Mouse (Mus musculus) megakaryocyte, embryonic 14.5 days (primary cell): Measurements from ENCODE around the gene Tmem17. TPM values are rescaled to one million over a fixed set of nuclear protein-coding genes. Genes with fewer than 3 reads are reported as not detected.

Experiments used
- H3K27me3 ChIP-seq: replicated peaks from 2 replicates; pipeline ENCODE3; 2012; ENCODE audit warnings: inconsistent platforms
- H3K36me3 ChIP-seq: replicated peaks from 2 replicates; pipeline ENCODE3; 2012; ENCODE audit warnings: low read length, inconsistent platforms, mixed read lengths
- H3K4me1 ChIP-seq: 2 replicates; pipeline ENCODE4 v1.6.1; 2012; ENCODE audit warnings: inconsistent platforms
- H3K4me3 ChIP-seq: replicated peaks from 2 replicates; pipeline ENCODE3; 2012; ENCODE audit warnings: moderate library complexity, mild to moderate bottlenecking, inconsistent platforms
- H3K9me3 ChIP-seq: 2 replicates; pipeline ENCODE4 v1.6.1; 2012; ENCODE audit warnings: inconsistent platforms
- FLI1 ChIP-seq: IDR thresholded peaks from 2 replicates; pipeline ENCODE4 v1.6.1; 2012; ENCODE audit warnings: low read length, inconsistent platforms, mixed read lengths
- GATA1 ChIP-seq: IDR thresholded peaks from 3 replicates; pipeline ENCODE4 v1.6.1; 2012; ENCODE audit warnings: mixed read lengths, low read length, inconsistent platforms, borderline replicate concordance
- polyA plus RNA-seq: library from polyadenylated mRNA; stranded (reverse); fragments of >175 nt; gene quantifications from 2 replicates; pipeline ENCODE4 v1.2.3, GENCODE M21; 2012; ENCODE audit warnings: low replicate concordance; ENCODE audit not compliant: insufficient read depth

The Tmem17 gene
- polyA plus RNA-seq: 0.31 TPM in 1 of 2 replicates, not detected in the other

- peaks cover 8% of the 10 kb centered on the region for H3K4me1 ChIP-seq
Observed at GRCm38 (mm10) chr11:22512038-22513001, at the start of gene Tmem17. Gene Tmem17 (plus strand): TSS chr11:22512088.

GRCm38 (mm10) chr11:22479836-22480619, 31.9 kb upstream of the Tmem17 start:
- H3K36me3 ChIP-seq: no peaks in the 10 kb centered on the region
- H3K9me3 ChIP-seq: peaks cover 7% of the 10 kb centered on the region
- no peak overlapping the region for H3K4me3 ChIP-seq
- no peaks in the 10 kb centered on the region for H3K4me1 ChIP-seq
- TF ChIP-seq GATA1 (no peak), FLI1 (no peak)
- no peaks in the 10 kb centered on the region for H3K27me3 ChIP-seq

More at GRCm38 (mm10) chr11:22512038-22513001, at the start of gene Tmem17:
- peaks cover 4% of the 10 kb centered on the region; the same call in 1 of the 2 replicates for H3K9me3 ChIP-seq
- peak within 1 kb of the TSS; percentile 95 for H3K4me3 ChIP-seq
- no peaks in the 10 kb centered on the region for H3K27me3 ChIP-seq
- no peaks in the 10 kb centered on the region for H3K36me3 ChIP-seq
- TF ChIP-seq FLI1 (no peak), GATA1 (no peak)

- no peaks in the 10 kb centered on the region for H3K4me1 ChIP-seq
- no peaks in the 10 kb centered on the region for H3K27me3 ChIP-seq
- TF ChIP-seq FLI1: no peak
- TF ChIP-seq GATA1: no peak
- no peaks in the 10 kb centered on the region; the same call in 1 of the 2 replicates for H3K9me3 ChIP-seq
- H3K4me3 ChIP-seq: no peak overlapping the region
- no peaks in the 10 kb centered on the region for H3K36me3 ChIP-seq
Observed at GRCm38 (mm10) chr11:22481639-22482361, 30.1 kb upstream of the Tmem17 start.

GRCm38 (mm10) chr11:22482362-22482760, 29.5 kb upstream of the Tmem17 start:
- no peaks in the 10 kb centered on the region for H3K36me3 ChIP-seq
- no peak overlapping the region for H3K4me3 ChIP-seq
- H3K4me1 ChIP-seq: no peaks in the 10 kb centered on the region
- no peak for TF ChIP-seq GATA1
- no peak for TF ChIP-seq FLI1
- no peaks in the 10 kb centered on the region; the same call in 1 of the 2 replicates for H3K9me3 ChIP-seq
- H3K27me3 ChIP-seq: no peaks in the 10 kb centered on the region

- no peaks in the 10 kb centered on the region for H3K4me1 ChIP-seq
- H3K36me3 ChIP-seq: no peaks in the 10 kb centered on the region
- H3K9me3 ChIP-seq: no peaks in the 10 kb centered on the region
- TF ChIP-seq FLI1 (no peak), GATA1 (no peak)
- no peak overlapping the region for H3K4me3 ChIP-seq
- no peaks in the 10 kb centered on the region for H3K27me3 ChIP-seq
Observed at GRCm38 (mm10) chr11:22493694-22494319, 18.1 kb upstream of the Tmem17 start.

- H3K9me3 ChIP-seq: no peaks in the 10 kb centered on the region
- no peaks in the 10 kb centered on the region for H3K36me3 ChIP-seq
- no peaks in the 10 kb centered on the region for H3K4me1 ChIP-seq
- no peak overlapping the region for H3K4me3 ChIP-seq
- H3K27me3 ChIP-seq: no peaks in the 10 kb centered on the region
- TF ChIP-seq GATA1 (no peak), FLI1 (no peak)
Observed at GRCm38 (mm10) chr11:22494941-22495340, 16.9 kb upstream of the Tmem17 start.

GRCm38 (mm10) chr11:22499396-22499795, 12.5 kb upstream of the Tmem17 start:
- TF ChIP-seq FLI1 (no peak), GATA1 (no peak)
- Histone ChIP-seq H3K4me1 (no peaks in the 10 kb centered on the region), H3K27me3 (no peaks in the 10 kb centered on the region), H3K36me3 (no peaks in the 10 kb centered on the region), H3K4me3 (no peak overlapping the region), H3K9me3 (no peaks in the 10 kb centered on the region)

- Histone ChIP-seq H3K4me3 (no peak overlapping the region), H3K27me3 (no peaks in the 10 kb centered on the region), H3K36me3 (no peaks in the 10 kb centered on the region), H3K4me1 (no peaks in the 10 kb centered on the region), H3K9me3 (no peaks in the 10 kb centered on the region)
- TF ChIP-seq FLI1: no peak
- no peak for TF ChIP-seq GATA1
Observed at GRCm38 (mm10) chr11:22499886-22500285, 12.0 kb upstream of the Tmem17 start.
